Mouse (Mus musculus): ENCODE measurements around the gene Rfx4.
A peak's percentile ranks its signal among the peaks of the same experiment; 100 is the strongest.

The Rfx4 gene

DNA sequence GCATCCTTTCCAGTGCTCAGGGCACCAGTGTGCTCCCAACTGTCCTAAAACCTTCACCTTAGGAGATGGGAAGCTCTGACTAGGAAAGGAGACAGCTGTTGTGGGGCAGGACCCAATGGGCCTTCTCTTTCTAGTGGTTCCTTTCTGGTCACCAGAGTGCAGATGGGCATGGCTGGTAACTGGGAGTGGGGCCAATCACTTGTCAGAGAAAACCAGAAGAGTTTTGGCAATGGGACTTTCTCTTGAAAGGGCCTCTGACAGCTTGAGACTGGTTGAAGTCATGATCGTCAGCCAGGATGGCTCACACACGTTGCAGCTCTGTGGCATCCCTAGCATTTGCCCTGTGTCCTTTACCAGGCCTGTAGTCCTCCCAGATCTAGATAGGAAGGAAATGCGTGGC lies 152.1 kb downstream of the Rfx4 start:
- no peak for DNase-seq (ENCODE audit: extremely low spot score, low read depth, low spot score)

DNA sequence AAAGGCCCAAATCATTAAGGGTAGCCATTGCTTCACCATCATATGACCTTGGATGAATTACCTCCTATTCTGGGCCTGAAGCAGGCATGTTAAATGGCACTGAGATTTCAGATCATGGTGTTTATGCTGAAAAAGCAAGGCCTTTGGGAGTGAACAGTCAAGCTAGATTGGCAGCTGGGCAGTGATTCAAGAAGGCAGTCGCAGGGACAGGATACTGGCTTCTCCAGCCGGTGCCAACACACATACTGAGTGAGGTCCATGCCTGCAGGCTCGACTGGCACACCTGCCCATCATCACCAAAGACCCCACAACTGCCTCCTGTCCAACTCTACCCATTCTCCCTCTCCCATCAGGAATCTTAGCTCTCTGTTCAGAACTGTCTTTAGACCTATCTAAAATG lies 152.6 kb downstream of the Rfx4 start:
- DNase-seq (ENCODE audit: extremely low spot score, low read depth, low spot score) = no peak

DNA sequence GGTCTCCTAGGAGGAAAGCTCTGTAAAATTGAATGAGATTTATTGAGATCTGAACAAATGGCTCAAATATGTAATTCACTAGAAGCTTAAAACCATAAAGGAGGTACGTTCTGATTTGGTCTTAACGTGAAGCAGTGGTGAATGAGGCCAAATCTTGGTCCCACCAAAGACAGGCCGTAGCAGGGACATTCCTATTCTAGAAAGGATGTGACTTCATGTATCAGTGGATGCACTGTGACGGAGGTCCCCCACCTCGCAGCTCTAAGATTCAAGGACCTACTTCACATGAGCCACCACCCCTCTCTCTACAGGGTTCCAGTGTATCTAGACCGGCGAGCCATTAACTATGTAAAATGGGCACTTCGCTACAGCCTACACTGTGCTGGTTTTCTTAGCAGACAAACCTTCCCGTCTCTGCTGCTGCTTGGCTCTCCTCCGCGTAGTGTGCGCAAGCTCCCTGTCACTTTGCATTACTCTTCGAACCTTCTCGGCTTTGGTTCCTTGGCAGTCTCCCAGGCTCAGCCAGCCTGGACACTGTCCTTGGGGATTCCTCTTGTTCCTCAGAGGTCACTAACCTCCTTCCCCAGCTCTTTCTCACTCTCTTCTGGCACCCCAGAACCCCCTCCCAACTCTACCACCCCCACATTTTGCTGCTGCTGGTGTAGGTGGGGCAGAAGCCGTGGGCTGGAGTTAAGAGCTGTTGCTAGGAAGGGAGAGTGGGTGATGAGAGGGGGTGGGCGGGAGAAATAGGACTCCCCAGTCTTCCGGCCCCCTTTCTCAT lies 153.3 kb downstream of the Rfx4 start:
- DNase-seq (ENCODE audit: extremely low spot score, low read depth, low spot score) = no peak

DNA sequence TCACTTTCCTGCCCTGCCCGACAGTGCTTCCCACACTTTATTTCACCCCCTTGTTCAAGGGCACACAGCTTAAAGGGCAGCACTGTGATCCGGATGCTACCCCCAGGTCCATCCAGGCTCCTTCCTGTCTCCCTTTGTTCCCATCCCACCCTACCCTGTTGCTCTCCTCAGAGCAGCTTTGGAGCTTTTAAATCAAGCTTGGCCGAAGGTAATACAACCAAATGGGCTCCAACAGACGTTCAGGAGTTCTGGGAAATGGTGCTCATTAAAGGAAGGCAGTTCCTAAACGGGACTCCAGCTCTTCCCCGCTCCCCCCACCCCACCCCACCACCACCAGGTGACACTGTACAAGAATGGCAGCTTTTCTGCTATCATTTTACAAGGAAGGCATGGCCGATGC lies 154.3 kb downstream of the Rfx4 start:
- DNase-seq (ENCODE audit: extremely low spot score, low read depth, low spot score) = no peak

DNA sequence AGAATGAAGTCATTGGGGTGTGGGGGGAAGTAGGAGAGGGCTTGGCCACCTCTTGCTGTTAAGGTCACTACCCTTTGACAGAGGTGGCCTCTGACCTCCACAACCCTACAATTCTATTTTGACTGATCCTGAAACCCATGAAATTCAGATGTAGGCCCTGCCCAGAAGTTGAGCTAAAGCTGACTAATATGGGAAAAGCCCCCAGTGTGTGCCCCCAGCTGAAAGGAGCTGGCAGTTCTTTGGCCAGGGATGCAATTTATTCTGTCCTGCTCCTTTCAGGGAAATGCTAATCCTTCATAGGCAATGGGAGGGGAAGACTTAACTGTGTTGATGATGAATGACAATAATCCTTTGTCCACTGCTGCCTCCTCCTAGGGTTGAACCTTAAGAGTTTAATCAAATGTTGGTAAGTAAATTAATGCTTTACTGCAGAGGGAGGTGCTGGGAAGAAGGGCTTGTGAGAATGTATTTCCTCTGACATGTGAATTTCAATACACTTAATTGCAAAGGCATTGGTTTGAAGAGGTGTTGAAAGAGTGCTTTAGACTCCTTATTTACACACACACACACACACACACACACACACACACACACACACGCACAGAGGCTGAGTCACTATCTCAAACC lies 155.0 kb downstream of the Rfx4 start:
- DNase-seq (ENCODE audit: extremely low spot score, low read depth, low spot score) = no peak

DNA sequence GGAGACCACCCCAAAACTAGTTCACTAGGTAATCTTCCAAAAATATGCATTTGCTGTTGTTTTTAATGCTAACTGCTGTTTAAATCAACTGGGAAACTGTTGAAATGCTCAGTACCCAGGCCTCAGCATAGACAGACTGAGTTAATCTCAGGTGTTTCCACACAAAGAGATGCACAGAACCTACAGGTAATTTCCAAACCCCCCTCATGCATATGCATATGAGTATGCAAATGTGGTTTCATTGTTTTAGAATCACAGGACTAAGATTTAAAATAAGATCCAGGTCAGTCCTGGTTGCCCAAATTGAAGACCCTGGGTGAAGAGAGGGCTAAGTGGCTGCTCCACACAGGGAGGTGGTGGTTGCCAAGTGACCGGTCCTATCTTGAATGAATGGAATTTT lies 157.3 kb downstream of the Rfx4 start:
- no peak for DNase-seq (ENCODE audit: extremely low spot score, low read depth, low spot score)

DNA sequence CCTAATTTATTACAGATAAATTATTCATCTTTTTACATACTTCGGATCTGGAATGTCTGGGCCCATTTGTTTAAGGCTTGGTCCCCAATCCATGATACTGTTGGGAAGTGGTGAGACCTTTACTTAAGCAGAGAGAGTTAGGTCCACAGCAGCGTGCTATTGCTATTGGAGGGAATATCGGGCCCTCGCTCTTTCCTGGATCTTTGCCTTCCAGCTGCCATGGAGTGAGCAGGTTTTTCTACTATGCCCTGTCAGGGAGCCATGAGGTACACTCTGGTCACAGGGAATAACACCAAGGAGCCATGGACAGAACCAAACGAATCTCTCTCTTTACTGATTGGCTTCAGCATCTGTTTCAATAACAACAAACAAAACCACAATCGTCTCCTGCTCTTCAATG lies 159.6 kb downstream of the Rfx4 start:
- DNase-seq (ENCODE audit: extremely low spot score, low read depth, low spot score) = no peak

DNA sequence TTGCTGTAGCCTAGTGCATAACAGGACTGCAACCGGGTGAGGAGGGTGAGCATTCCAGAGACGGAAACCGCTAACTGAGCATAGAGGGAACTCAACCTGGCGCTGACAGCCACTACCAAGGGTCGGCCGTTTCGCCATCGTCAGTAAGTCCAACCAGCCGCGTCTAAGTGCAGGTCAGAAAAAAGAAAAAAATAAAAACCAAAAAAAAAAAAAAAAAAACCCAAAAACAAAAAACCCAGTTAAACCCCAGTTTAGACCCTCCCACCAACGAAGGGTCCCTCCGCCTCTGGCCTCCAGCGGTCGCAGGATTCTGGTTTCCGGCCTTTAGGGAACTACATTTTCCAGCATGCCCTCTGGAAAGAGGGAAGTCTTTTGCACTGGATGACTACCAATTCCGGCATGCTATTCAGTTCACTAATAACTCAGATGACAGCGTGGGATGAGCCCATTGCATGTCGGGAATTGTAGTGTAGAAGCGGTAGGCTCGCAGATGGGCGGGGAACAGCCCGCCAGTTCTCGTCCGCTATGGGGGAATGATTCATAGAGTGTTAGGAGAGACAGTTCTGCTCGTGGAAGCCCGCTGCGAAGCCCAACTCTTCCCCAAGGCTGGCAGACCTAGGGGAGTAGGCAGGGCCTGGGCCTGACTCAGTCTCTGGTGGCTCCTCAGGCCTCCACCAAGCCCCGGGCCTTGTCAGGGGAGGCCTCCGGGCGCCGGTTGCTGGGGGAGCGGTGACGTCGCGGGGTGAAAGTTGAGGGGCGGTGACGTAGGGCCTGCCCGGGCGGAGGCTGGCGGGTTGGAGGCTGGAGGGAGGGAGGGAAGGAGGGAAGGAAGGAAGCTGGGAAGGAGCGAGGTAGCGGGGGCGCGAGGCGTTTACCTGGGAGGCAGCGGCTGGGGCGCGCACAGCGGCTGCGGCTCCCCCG lies 161.2 kb downstream of the Rfx4 start, which contains the start of gene Ric8b:
TSS of gene Ric8b (plus strand) at position 807 of the 921 bp plus-strand sequence.
- DNase-seq (ENCODE audit: extremely low spot score, low read depth, low spot score) = peak; percentile 97

DNA sequence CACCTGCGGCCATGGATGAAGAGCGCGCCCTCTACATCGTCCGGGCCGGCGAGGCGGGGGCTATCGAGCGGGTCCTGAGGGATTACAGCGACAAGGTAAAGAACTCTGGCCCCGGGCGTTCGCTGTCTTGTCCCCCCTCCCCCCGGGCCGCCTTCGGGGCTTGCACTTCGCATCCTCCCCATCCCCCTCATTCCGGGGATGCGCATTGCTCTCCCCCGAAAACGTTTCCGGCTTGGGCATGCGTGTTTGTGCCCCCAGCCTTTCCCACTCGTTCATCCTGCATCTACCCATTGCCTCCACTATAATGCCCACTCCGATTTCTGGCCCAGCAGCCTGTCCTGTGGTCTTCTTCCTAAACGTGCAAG lies 161.9 kb downstream of the Rfx4 start:
- no peak for DNase-seq (ENCODE audit: extremely low spot score, low read depth, low spot score)

DNA sequence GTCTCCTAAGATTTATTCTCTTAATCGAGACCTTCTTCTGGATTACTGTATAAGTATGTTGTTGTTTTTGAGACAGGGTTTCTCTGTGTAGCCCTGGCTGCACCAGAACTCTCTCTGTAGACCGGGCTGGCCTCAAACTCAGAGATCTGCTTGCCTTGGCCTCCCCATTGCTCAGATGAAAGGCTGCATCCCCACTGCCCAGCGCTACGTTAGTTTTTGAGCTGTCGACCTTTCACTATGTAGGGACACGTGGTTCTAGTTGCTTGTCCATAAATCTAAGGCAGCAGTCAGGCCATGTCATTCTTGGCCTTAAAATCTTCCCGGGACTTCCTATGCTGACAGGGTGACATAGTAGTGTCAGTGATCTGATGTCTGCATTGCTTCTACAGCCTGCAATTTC lies 170.5 kb downstream of the Rfx4 start:
- DNase-seq (ENCODE audit: extremely low spot score, low read depth, low spot score) = no peak

DNA sequence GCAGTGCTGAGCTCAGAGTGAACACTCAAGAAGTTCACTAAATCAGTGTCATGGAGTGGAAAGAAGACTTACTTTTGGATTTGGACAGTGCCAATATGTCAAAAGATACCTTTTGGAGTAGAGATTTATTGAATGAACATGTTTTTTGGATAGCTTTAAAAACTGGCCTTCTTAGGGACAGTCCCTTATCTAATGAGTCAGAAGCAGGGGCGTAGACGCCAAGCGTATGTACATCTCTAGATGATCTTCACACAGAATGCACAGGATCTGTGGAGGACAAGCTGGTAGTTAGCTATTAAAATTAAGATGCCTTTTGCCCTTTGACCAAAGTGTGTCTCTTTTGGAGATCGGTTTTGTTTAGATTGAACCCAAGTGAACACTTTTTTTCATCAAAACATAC lies 171.0 kb downstream of the Rfx4 start:
- DNase-seq (ENCODE audit: extremely low spot score, low read depth, low spot score) = no peak

DNA sequence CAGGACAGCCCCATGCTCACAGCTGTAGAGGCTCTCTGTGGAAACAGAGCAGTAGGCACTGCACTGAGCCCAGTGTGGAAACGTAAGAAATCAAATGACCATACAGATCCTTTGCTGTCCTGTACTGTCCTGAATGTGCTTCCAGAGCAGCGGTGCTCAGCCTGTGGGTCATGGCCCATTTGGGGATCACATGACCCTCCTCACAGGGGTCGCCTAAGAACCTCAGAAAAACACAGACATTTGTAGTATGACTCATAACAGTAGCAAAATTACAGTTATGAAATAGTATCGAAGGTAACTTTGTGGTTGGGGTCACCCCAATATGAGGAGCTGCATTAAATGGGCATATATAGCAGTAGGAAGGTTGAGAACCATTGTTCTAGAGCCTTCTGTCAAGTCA lies 172.6 kb downstream of the Rfx4 start:
- no peak for DNase-seq (ENCODE audit: extremely low spot score, low read depth, low spot score)

DNA sequence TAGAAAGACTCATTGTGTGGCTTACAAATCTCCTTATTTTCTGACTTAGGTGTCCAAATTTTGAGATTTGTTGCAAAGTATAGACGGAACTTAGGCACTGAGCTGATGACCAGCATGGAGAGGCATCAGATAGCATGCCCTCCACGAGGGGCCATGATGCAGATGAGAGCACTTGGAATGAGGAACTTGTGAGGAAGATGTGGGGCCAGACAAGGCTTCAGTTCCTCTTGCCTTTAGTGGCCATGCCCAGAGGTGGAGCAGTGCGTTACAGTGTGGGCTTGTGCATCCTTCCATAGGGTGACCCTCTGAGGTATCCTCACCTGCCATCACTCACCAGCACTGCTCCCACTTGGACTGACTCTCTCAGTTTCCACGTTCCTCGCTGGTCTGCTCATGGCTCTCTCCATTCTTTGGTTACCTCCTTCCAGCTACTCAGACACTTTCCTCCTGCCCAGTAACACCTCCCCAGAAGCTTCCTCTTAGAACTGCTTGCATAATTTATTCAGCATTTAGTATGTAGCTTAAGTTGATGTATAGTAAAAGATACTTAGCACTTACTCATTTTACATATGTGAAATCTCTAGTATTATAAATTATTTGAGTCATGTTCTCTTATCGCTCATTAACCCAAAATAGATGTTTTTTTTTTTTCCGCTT lies 179.8 kb downstream of the Rfx4 start:
- DNase-seq (ENCODE audit: extremely low spot score, low read depth, low spot score) = no peak

DNA sequence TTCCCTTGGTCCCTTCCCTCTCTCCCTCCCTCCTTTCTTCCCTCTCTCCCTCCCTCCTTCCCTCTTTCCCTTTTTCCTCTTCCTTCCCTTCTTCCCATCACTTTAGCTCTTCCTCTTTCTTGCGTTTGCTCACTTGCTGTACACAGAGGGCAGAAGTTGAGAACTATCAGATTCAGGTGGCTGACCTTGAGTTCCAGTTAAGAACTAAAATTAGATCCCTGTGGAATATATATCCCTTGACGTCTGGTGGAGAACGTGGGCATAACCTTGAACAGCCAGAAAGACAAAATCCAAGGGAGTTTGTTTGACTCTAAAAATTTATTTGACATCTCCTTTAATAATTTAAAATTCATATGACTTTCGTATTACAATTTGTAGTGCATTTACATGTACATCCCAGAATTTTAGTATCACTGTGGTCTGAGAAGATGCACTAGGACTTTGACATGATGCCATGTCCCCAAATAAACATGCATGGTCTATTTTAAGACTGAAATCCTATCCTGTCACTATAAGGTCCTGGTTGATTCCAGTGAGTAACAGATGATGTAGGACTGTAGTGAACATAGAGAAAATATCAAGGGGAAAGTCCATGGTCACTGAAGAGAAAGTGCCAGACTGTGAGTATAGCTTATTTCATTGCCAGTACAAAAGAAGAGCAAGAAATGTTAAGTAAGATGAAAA lies 181.1 kb downstream of the Rfx4 start:
- DNase-seq (ENCODE audit: extremely low spot score, low read depth, low spot score) = no peak

DNA sequence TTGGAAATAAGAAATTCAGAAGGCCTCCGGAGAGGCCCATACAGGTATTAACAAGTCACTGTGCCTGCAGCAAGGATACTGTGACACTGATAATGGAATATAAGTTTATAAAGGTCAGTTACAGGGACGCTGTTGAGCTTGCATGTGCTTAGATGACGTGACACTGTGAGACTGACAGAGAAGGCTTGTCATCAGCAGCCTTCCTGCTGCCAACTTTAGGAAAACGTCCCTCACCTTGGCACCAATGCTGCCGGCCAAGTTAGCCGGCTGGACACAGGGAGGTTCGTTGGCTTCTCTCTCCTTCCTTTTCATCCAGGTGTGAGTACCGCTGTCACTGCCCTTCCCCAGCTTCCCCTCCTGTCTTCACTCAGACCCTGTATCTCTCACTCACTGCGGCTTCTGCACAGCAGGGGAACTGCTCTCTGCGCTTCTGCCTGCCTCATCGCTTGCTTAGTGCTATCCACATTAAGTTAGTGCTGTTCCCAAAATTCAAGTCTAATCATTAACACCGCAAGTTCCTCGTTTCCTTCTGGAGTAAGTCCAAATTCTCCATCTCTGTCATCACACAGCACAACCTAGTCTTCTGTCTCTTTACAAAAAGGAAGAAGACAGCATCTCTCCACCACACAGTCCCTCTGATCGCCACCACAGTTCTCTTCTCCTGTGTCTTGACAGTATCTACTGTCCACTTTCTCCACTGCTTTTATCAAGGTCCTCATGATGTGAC lies 182.4 kb downstream of the Rfx4 start:
- DNase-seq (ENCODE audit: extremely low spot score, low read depth, low spot score) = no peak

DNA sequence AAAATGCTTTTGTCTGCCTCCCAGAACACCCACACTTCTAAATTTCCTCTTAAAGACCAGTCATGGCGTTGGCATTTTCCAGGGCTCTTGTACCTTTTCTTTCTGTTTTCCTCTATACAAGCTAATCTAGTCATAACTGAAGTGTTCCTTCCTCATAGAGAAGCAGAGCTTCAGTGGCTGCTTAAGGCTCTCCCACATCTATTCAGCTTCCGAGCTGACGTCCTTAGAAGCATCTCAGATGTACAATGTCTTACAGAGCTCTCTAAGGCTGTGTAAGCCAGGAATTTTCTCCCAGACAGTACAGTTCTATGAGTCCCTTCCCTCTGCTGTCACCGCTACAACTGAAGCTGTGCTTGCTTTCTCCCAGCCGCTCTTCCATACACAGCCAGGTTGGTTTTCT lies 183.0 kb downstream of the Rfx4 start:
- no peak for DNase-seq (ENCODE audit: extremely low spot score, low read depth, low spot score)

DNA sequence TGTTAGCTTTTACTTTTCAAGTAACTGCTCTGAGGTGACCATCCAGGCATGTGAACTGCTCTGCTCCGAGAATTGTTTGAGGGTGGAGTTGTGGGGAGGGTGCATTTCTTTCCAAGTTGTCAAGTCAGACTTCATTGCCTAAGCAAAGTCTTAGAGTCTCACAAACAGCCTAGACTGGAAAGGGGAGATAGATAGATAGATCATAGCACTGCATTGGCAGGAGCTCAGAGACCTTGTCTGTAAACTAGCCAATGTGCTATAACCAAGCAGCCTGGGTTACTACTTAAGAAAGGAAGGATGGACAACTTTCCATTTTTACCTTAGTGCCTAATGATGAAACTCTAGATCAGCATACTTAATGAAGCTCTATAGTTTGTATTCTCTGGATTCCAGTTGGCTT lies 184.5 kb downstream of the Rfx4 start:
- DNase-seq (ENCODE audit: extremely low spot score, low read depth, low spot score) = no peak

DNA sequence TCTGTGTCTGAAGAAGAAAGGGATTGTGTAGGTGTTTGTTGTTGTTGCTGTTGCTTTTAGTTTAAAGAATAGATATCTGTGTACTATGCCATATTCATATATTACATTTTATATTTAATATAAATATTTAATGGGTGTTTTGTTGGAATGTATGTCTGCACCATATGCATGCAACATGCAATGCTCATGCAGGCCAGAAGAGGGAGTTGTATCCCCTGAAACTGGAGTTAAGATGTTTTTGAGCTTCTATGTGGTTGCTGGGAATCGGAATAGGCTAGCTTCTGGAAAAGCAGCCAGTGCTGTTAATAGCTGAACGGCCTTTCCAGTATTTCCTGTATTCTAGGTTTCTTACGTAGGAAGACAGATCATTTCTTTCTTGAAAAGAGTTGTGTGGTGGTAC lies 189.8 kb downstream of the Rfx4 start:
- no peak for DNase-seq (ENCODE audit: extremely low spot score, low read depth, low spot score)

DNA sequence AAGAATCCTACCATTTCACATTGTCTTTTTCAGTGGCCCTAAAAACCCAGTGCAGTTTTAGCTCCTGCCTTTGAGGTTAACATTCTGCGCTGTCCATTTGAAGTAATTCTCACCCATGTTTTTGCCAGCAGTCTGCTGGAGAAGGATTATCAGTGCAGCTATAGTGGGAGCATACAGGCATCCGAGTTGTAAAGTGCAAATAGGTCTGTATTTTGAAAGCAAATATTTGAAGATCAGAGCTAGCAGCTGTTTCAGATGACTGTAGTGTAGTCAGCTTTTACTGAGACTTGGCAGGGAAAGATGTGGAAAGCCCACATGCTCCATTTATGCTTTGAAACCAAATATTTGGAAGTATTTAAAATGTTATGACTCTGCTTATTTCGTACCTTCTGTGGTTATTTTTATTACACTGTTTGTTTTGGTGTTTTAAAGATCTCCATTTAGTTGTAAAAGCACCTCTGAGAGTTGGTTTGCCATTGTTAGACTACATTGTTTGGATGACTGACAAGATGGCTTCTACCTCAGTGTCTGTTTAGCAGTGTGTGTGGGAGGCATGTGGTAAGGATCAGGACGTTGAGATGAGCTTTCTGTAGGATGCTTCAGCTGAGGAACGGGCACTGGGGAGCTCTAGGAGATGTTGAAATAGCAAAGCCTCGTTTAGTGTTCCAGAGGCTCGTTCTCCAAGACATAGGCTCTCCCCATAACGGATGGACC lies 193.3 kb downstream of the Rfx4 start:
- no peak for DNase-seq (ENCODE audit: extremely low spot score, low read depth, low spot score)

DNA sequence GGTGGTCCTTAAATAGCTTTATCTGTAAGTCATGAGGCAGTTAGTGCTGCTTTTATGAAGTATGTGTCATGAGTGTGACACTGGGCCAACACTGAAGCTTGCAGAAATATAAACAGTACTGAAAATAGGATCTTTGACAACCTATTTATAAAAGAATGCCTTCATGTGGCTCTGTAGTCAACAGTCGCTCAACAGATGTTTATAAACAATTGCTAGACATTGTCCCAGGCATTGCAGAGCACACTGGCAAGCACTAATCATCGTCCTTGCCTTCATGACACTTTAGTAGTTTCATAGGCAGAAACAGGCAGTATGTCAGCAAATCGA lies 193.8 kb downstream of the Rfx4 start:
- no peak for DNase-seq (ENCODE audit: extremely low spot score, low read depth, low spot score)
